Mouse (Mus musculus) kidney, postnatal 0 days (tissue): ENCODE measurements around the gene Xrra1. TPM values are rescaled to one million over a fixed set of nuclear protein-coding genes. Genes with fewer than 3 reads are reported as not detected.
"Not testable (repeated sequence)": the region's sequence is repeated elsewhere in the genome, so short reads cannot be mapped to it uniquely, and the experiment has no call there.

Experiments used
- ATAC-seq: fragments of 200-750 bp; cut with Nextera tagmentation; replicated peaks from 2 replicates; pipeline ENCODE4 v1.8.0; 2017; ENCODE audit warnings: low read depth, moderate number of reproducible peaks, moderate TSS enrichment, moderate library complexity; ENCODE audit not compliant: low FRiP score
- DNase-seq: peaks from one replicate; pipeline ENCODE4 v3.0.0-alpha.2; 2016; ENCODE audit warnings: low spot score
- H3K27ac ChIP-seq: fragments of 300-500 bp; sonication (generic); 2 replicates; pipeline ENCODE4 v1.5.1; 2014; ENCODE audit warnings: mild to moderate bottlenecking
- H3K27me3 ChIP-seq: fragments of 300-500 bp; sonication (generic); 2 replicates; pipeline ENCODE4 v1.6.1; 2014; ENCODE audit warnings: low read length, mixed read lengths; ENCODE audit not compliant: insufficient read depth
- H3K36me3 ChIP-seq: fragments of 300-500 bp; sonication (generic); 2 replicates; pipeline ENCODE4 v1.6.1; 2014; ENCODE audit warnings: low read length, mixed read lengths; ENCODE audit not compliant: insufficient read depth
- H3K4me1 ChIP-seq: fragments of 300-500 bp; sonication (generic); replicated peaks from 2 replicates; pipeline ENCODE4 v1.6.1; 2014; ENCODE audit warnings: antibody characterized with exemption, low read length, mixed read lengths; ENCODE audit not compliant: insufficient read depth
- H3K4me2 ChIP-seq: fragments of 300-500 bp; sonication (generic); 2 replicates; pipeline ENCODE4 v1.6.1; 2014; ENCODE audit warnings: mild to moderate bottlenecking, low read length, moderate library complexity, mixed read lengths
- H3K4me3 ChIP-seq: fragments of 300-500 bp; sonication (generic); replicated peaks from 2 replicates; pipeline ENCODE4 v1.5.1; 2014; ENCODE audit warnings: low read depth, low read length
- H3K9ac ChIP-seq: fragments of 300-500 bp; sonication (generic); 2 replicates; pipeline ENCODE4 v1.6.1; 2014; ENCODE audit warnings: low read depth, low read length
- H3K9me3 ChIP-seq: fragments of 300-500 bp; sonication (generic); replicated peaks from 2 replicates; pipeline ENCODE4 v1.6.1; 2016; ENCODE audit warnings: low read length, inconsistent platforms, mixed read lengths
- CTCF ChIP-seq: IDR thresholded peaks from 2 replicates; pipeline ENCODE4 v1.5.1; 2016; ENCODE audit warnings: antibody characterized with exemption, low read depth, mild to moderate bottlenecking, moderate library complexity
- WGBS: fragments of 180-500 bp; shearing (Covaris S2); extraction: QIAGEN DNeasy Blood & Tissue Kit; methylation state at CpG from one replicate; pipeline ENCODE4 v1.1.7; 2014; 5-methylcytosine and 5-hydroxymethylcytosine counted together
- polyA plus RNA-seq: library from polyadenylated mRNA; unstranded; fragments of >200 nt; fragmentation: Nextera tagmentation; extraction: Ambion mirVana; gene quantifications from 2 replicates; pipeline ENCODE4 v1.2.1, GENCODE M21; 2015

Gene Xrra1
- polyA plus RNA-seq, 1 experiment from 2014 or later: 0.20 TPM

DNA sequence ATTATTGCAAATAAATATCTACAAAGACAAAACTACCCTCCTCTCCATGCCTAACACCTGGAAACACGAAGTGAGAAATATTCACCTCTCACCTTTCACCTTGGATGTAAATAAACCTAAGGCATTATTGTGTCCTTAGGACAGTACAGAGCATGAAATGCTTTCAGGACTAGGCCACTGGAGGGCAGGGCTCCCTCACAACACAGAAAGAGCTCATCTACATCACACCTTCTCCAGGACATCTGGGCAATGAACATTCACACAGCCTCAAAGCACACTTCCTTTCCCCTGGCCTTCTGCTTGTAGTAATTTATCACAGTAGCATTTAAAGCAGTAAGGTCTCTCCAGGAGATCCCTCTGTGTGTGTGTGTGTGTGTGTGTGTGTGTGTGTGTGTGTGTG lies 76.8 kb downstream of the Xrra1 start:
- Histone ChIP-seq H3K27me3 (no peaks in the 10 kb centered on the region), H3K4me2 (no peak overlapping the region), H3K27ac (no peak overlapping the region), H3K9ac (no peak overlapping the region), H3K9me3 (no peaks in the 10 kb centered on the region), H3K4me3 (no peak overlapping the region), H3K4me1 (no peaks in the 10 kb centered on the region), H3K36me3 (peaks cover 31% of the 10 kb centered on the region)
- peak; percentile 69 for TF ChIP-seq CTCF
- DNase-seq: peak; percentile 34
- no peak for ATAC-seq
- WGBS: 62% methylated on average over 1 of the region's 1 CpGs

DNA sequence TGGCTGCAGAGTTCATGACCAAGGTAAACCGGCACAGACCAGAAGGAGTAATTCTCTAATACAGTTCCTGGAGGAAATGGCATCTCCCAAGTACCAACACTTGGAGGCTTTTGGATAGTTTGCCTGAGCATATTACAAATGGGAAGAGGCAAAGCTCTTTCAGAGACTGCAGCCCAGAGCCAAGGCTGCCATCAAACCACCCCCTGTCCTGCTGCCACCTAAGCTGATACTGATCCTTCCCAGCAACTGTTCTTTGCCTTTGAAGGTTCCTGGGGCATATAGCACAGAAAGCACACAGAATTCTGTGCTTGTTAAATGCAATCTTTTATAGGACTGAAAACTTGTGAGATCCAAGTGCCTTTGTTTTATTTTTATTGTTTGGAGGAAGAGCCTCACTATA lies 81.8 kb downstream of the Xrra1 start:
- ATAC-seq: no peak
- H3K4me1 ChIP-seq: no peaks in the 10 kb centered on the region
- H3K27ac ChIP-seq: no peak overlapping the region
- H3K36me3 ChIP-seq: peaks cover 25% of the 10 kb centered on the region
- no peak for DNase-seq
- no peak overlapping the region for H3K4me3 ChIP-seq
- no peaks in the 10 kb centered on the region for H3K9me3 ChIP-seq
- 97% methylated on average over 1 of the region's 1 CpGs for WGBS
- no peak overlapping the region for H3K9ac ChIP-seq
- TF ChIP-seq CTCF: no peak
- no peaks in the 10 kb centered on the region for H3K27me3 ChIP-seq
- no peak overlapping the region for H3K4me2 ChIP-seq

- Histone ChIP-seq H3K4me1 (no peaks in the 10 kb centered on the region), H3K27ac (no peak overlapping the region), H3K9me3 (no peaks in the 10 kb centered on the region; the same call in 1 of the 2 replicates), H3K4me3 (no peak overlapping the region), H3K9ac (no peak overlapping the region), H3K36me3 (peaks cover 35% of the 10 kb centered on the region), H3K27me3 (no peaks in the 10 kb centered on the region), H3K4me2 (no peak overlapping the region)
- no peak for TF ChIP-seq CTCF
- no peak for DNase-seq
- 99% methylated on average over 3 of the region's 3 CpGs for WGBS
- no peak for ATAC-seq
These were observed 85.6 kb downstream of the Xrra1 start for GRCm38 (mm10) chr7:99944520-99944919.

DNA sequence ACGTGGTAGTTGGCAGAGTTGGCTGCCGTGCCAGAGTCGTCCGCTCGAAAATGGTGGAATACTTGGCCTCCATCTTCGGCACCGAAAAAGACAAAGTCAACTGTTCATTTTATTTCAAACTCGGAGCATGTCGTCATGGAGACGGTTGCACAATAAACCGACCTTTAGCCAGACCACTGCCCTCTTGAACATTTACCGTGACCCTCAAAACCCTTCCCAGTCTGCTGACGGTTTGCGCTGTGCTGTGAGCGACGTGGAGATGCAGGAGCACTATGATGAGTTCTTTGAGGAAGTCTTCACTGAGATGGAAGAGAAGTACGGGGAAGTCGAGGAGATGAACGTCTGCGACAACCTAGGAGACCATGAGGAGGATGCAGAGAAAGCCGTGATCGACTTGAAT lies 86.1 kb downstream of the Xrra1 start:
- H3K36me3 ChIP-seq: peaks cover 34% of the 10 kb centered on the region
- 96% methylated on average over 22 of the region's 22 CpGs for WGBS
- H3K27ac ChIP-seq, H3K9me3 ChIP-seq, H3K9ac ChIP-seq, H3K4me1 ChIP-seq, H3K4me3 ChIP-seq, H3K4me2 ChIP-seq, DNase-seq, ATAC-seq, H3K27me3 ChIP-seq: not testable (repeated sequence)

- no peaks in the 10 kb centered on the region for H3K4me1 ChIP-seq
- no peaks in the 10 kb centered on the region; the same call in 1 of the 2 replicates for H3K9me3 ChIP-seq
- H3K9ac ChIP-seq: no peak overlapping the region
- H3K4me2 ChIP-seq: no peak overlapping the region
- no peak for ATAC-seq
- no peak for DNase-seq
- WGBS: 99% methylated on average over 3 of the region's 3 CpGs
- H3K27me3 ChIP-seq: no peaks in the 10 kb centered on the region
- H3K4me3 ChIP-seq: no peak overlapping the region
- H3K36me3 ChIP-seq: peaks cover 25% of the 10 kb centered on the region; the same call in 1 of the 2 replicates
- TF ChIP-seq CTCF: no peak
- no peak overlapping the region for H3K27ac ChIP-seq
These were observed 87.0 kb downstream of the Xrra1 start for GRCm38 (mm10) chr7:99945939-99946338.

GRCm38 (mm10) chr7:99946356-99946755 lies 87.4 kb downstream of the Xrra1 start:
- Histone ChIP-seq H3K4me3 (no peak overlapping the region), H3K27me3 (no peaks in the 10 kb centered on the region), H3K4me1 (no peaks in the 10 kb centered on the region), H3K4me2 (no peak overlapping the region), H3K27ac (no peak overlapping the region), H3K9ac (no peak overlapping the region), H3K36me3 (peaks cover 22% of the 10 kb centered on the region; the same call in 1 of the 2 replicates), H3K9me3 (no peaks in the 10 kb centered on the region; the same call in 1 of the 2 replicates)
- DNase-seq (no peak), ATAC-seq (no peak)
- whole genome bisulfite sequencing: 82% methylated on average over 4 of the region's 4 CpGs
- no peak for TF ChIP-seq CTCF

- peaks cover 25% of the 10 kb centered on the region; the same call in 1 of the 2 replicates for H3K36me3 ChIP-seq
These were observed 88.4 kb downstream of the Xrra1 start for GRCm38 (mm10) chr7:99947329-99947728.

More at GRCm38 (mm10) chr7:99947329-99947728, 88.4 kb downstream of the Xrra1 start:
- H3K27me3 ChIP-seq: no peaks in the 10 kb centered on the region
- H3K9ac ChIP-seq: no peak overlapping the region
- H3K4me2 ChIP-seq: no peak overlapping the region
- no peak overlapping the region for H3K27ac ChIP-seq
- no peak overlapping the region for H3K4me3 ChIP-seq
- ATAC-seq (no peak), DNase-seq (no peak)
- H3K9me3 ChIP-seq: no peaks in the 10 kb centered on the region; the same call in 1 of the 2 replicates
- 81% methylated on average over 9 of the region's 9 CpGs for WGBS
- no peak for TF ChIP-seq CTCF
- no peaks in the 10 kb centered on the region for H3K4me1 ChIP-seq
